Mouse (Mus musculus) heart, embryonic 15.5 days (tissue): Measurements from ENCODE around the gene Usp29. TPM values are rescaled to one million over a fixed set of nuclear protein-coding genes. Genes with fewer than 3 reads are reported as not detected.
"Not testable (repeated sequence)": the region's sequence is repeated elsewhere in the genome, so short reads cannot be mapped to it uniquely, and the experiment has no call there.

Experiments used
- ATAC-seq: fragments of 200-750 bp; cut with Nextera tagmentation; replicated peaks from 2 replicates; pipeline ENCODE4 v1.8.0; 2017; ENCODE audit warnings: low read depth, moderate TSS enrichment; ENCODE audit not compliant: insufficient number of reproducible peaks, insufficient read depth, low FRiP score
- H3K27ac ChIP-seq: fragments of 300-500 bp; sonication (generic); 2 replicates; pipeline ENCODE4 v1.5.1; 2015; ENCODE audit warnings: mild to moderate bottlenecking, inconsistent platforms
- H3K27me3 ChIP-seq: fragments of 300-500 bp; sonication (generic); 2 replicates; pipeline ENCODE4 v1.6.1; 2015; ENCODE audit warnings: inconsistent platforms
- H3K36me3 ChIP-seq: fragments of 300-500 bp; sonication (generic); 2 replicates; pipeline ENCODE4 v1.6.1; 2015; ENCODE audit warnings: mild to moderate bottlenecking, inconsistent platforms
- H3K4me1 ChIP-seq: fragments of 300-500 bp; sonication (generic); replicated peaks from 2 replicates; pipeline ENCODE4 v1.6.1; 2015; ENCODE audit warnings: inconsistent platforms
- H3K4me2 ChIP-seq: fragments of 300-500 bp; sonication (generic); 2 replicates; pipeline ENCODE4 v1.6.1; 2015; ENCODE audit warnings: inconsistent platforms, mild to moderate bottlenecking, moderate library complexity
- H3K4me3 ChIP-seq: fragments of 300-500 bp; sonication (generic); 2 replicates; pipeline ENCODE4 v1.5.1; 2015; ENCODE audit warnings: mild to moderate bottlenecking, inconsistent platforms
- H3K9ac ChIP-seq: fragments of 300-500 bp; sonication (generic); 2 replicates; pipeline ENCODE4 v1.6.1; 2015; ENCODE audit warnings: mild to moderate bottlenecking, inconsistent platforms
- H3K9me3 ChIP-seq: fragments of 300-500 bp; sonication (generic); replicated peaks from 2 replicates; pipeline ENCODE4 v1.6.1; 2016; ENCODE audit warnings: inconsistent platforms
- WGBS: fragments of 180-500 bp; shearing (Covaris S2); methylation state at CpG from one replicate; pipeline ENCODE4 v1.1.7; 2015; ENCODE audit warnings: mixed read lengths; 5-methylcytosine and 5-hydroxymethylcytosine counted together
- polyA plus RNA-seq: library from polyadenylated mRNA; unstranded; fragments of >200 nt; fragmentation: Nextera tagmentation; extraction: Ambion mirVana; gene quantifications from 2 replicates; pipeline ENCODE4 v1.2.1, GENCODE M21; 2015

Usp29 gene
- polyA plus RNA-seq, 1 experiment from 2014 or later, result 5.6 TPM

GRCm38 (mm10) chr7:6773865-6774413 lies 43.6 kb downstream of the Usp29 start:
- not testable (repeated sequence) for H3K4me3 ChIP-seq, H3K27ac ChIP-seq, ATAC-seq, H3K27me3 ChIP-seq, H3K9ac ChIP-seq, H3K9me3 ChIP-seq, H3K36me3 ChIP-seq, H3K4me2 ChIP-seq
- H3K4me1 ChIP-seq, result peaks cover 37% of the 10 kb centered on the region
- WGBS, result 38% methylated on average over 11 of the region's 11 CpGs

- H3K9ac ChIP-seq, result no peak overlapping the region
- H3K9me3 ChIP-seq, result no peaks in the 10 kb centered on the region
- peak overlapping the region; percentile 92 for H3K27ac ChIP-seq
- no peak for ATAC-seq
- no peak overlapping the region for H3K4me3 ChIP-seq
- peak overlapping the region; percentile 44; the same call in 1 of the 2 replicates for H3K4me2 ChIP-seq
- H3K36me3 ChIP-seq, result no peaks in the 10 kb centered on the region
- 81% methylated on average over 10 of the region's 10 CpGs for WGBS
- H3K4me1 ChIP-seq, result peaks cover 34% of the 10 kb centered on the region
- H3K27me3 ChIP-seq, result no peaks in the 10 kb centered on the region
Observed at GRCm38 (mm10) chr7:6776314-6777059, 46.1 kb downstream of the Usp29 start.

- Histone ChIP-seq H3K9ac (no peak overlapping the region), H3K36me3 (no peaks in the 10 kb centered on the region), H3K27me3 (no peaks in the 10 kb centered on the region), H3K27ac (peak overlapping the region; percentile 92), H3K9me3 (no peaks in the 10 kb centered on the region), H3K4me2 (peak overlapping the region; percentile 44), H3K4me1 (peaks cover 40% of the 10 kb centered on the region), H3K4me3 (no peak overlapping the region)
- 21% methylated on average over 2 of the region's 2 CpGs for WGBS
- ATAC-seq, result peak; percentile 75
Observed at GRCm38 (mm10) chr7:6777107-6777506, 46.7 kb downstream of the Usp29 start.

- H3K27ac ChIP-seq, result peak overlapping the region; percentile 92
- no peak overlapping the region for H3K4me3 ChIP-seq
- H3K9me3 ChIP-seq, result no peaks in the 10 kb centered on the region
- H3K36me3 ChIP-seq, result no peaks in the 10 kb centered on the region
- H3K9ac ChIP-seq, result no peak overlapping the region
- peak overlapping the region; percentile 44 for H3K4me2 ChIP-seq
- ATAC-seq, result peak; percentile 81
- H3K4me1 ChIP-seq, result peaks cover 41% of the 10 kb centered on the region
- H3K27me3 ChIP-seq, result no peaks in the 10 kb centered on the region
- 7% methylated on average over 4 of the region's 4 CpGs for WGBS
Observed at GRCm38 (mm10) chr7:6777689-6778088, 47.3 kb downstream of the Usp29 start.

- Histone ChIP-seq H3K36me3 (no peaks in the 10 kb centered on the region), H3K27me3 (no peaks in the 10 kb centered on the region), H3K4me2 (no peak overlapping the region), H3K4me3 (no peak overlapping the region), H3K4me1 (peaks cover 43% of the 10 kb centered on the region), H3K9me3 (no peaks in the 10 kb centered on the region), H3K27ac (0 out of 2 replicates have a peak overlapping the region, but pooled peaks have one; percentile 11), H3K9ac (no peak overlapping the region)
- WGBS, result 75% methylated on average over 5 of the region's 5 CpGs
- no peak for ATAC-seq
Observed at GRCm38 (mm10) chr7:6779172-6779571, 48.8 kb downstream of the Usp29 start.

- Histone ChIP-seq H3K4me1 (peaks cover 43% of the 10 kb centered on the region), H3K27ac (peak overlapping the region; percentile 73), H3K4me2 (no peak overlapping the region), H3K9ac (no peak overlapping the region), H3K36me3 (no peaks in the 10 kb centered on the region), H3K4me3 (no peak overlapping the region), H3K9me3 (no peaks in the 10 kb centered on the region), H3K27me3 (no peaks in the 10 kb centered on the region)
- no peak for ATAC-seq
- WGBS, result 27% methylated on average over 11 of the region's 11 CpGs
Observed at GRCm38 (mm10) chr7:6781541-6781940, 51.2 kb downstream of the Usp29 start.

- H3K27me3 ChIP-seq, result no peaks in the 10 kb centered on the region
- WGBS, result 21% methylated on average over 8 of the region's 8 CpGs
- H3K36me3 ChIP-seq, result no peaks in the 10 kb centered on the region
- H3K4me3 ChIP-seq, result no peak overlapping the region
- H3K9ac ChIP-seq, result no peak overlapping the region
- no peak; the same call in 1 of the 2 replicates for ATAC-seq
- H3K9me3 ChIP-seq, result no peaks in the 10 kb centered on the region
- H3K27ac ChIP-seq, result peak overlapping the region; percentile 32; the same call in 1 of the 2 replicates
- H3K4me1 ChIP-seq, result peaks cover 24% of the 10 kb centered on the region
- no peak overlapping the region for H3K4me2 ChIP-seq
Observed at GRCm38 (mm10) chr7:6784340-6785073, 54.1 kb downstream of the Usp29 start.

GRCm38 (mm10) chr7:6787000-6787399 lies 56.6 kb downstream of the Usp29 start:
- no peak overlapping the region for H3K9ac ChIP-seq
- H3K36me3 ChIP-seq, result no peaks in the 10 kb centered on the region
- H3K4me1 ChIP-seq, result peaks cover 12% of the 10 kb centered on the region
- WGBS, result 44% methylated on average over 2 of the region's 2 CpGs
- H3K27ac ChIP-seq, result no peak overlapping the region
- no peaks in the 10 kb centered on the region for H3K9me3 ChIP-seq
- H3K27me3 ChIP-seq, result no peaks in the 10 kb centered on the region
- H3K4me3 ChIP-seq, result no peak overlapping the region
- no peak overlapping the region for H3K4me2 ChIP-seq
- no peak for ATAC-seq

- Histone ChIP-seq H3K9ac (no peak overlapping the region), H3K36me3 (no peaks in the 10 kb centered on the region), H3K4me1 (peaks cover 9% of the 10 kb centered on the region), H3K9me3 (no peaks in the 10 kb centered on the region), H3K27ac (no peak overlapping the region), H3K4me2 (no peak overlapping the region), H3K4me3 (no peak overlapping the region), H3K27me3 (no peaks in the 10 kb centered on the region)
- no peak for ATAC-seq
- 77% methylated on average over 2 of the region's 2 CpGs for WGBS
Observed at GRCm38 (mm10) chr7:6788101-6788500, 57.7 kb downstream of the Usp29 start.

- no peak for ATAC-seq
- Histone ChIP-seq H3K9ac (no peak overlapping the region), H3K36me3 (no peaks in the 10 kb centered on the region), H3K27me3 (no peaks in the 10 kb centered on the region), H3K4me1 (no peaks in the 10 kb centered on the region), H3K9me3 (no peaks in the 10 kb centered on the region), H3K4me3 (no peak overlapping the region), H3K27ac (no peak overlapping the region), H3K4me2 (no peak overlapping the region)
- WGBS, result 83% methylated on average over 9 of the region's 9 CpGs
Observed at GRCm38 (mm10) chr7:6791286-6792065, 61.1 kb downstream of the Usp29 start.

GRCm38 (mm10) chr7:6793240-6793639 lies 62.9 kb downstream of the Usp29 start:
- 92% methylated on average over 6 of the region's 6 CpGs for WGBS
- H3K4me1 ChIP-seq, result peaks cover 10% of the 10 kb centered on the region

More at GRCm38 (mm10) chr7:6793240-6793639, 62.9 kb downstream of the Usp29 start:
- no peaks in the 10 kb centered on the region for H3K9me3 ChIP-seq
- no peak for ATAC-seq
- H3K27ac ChIP-seq, result no peak overlapping the region
- H3K36me3 ChIP-seq, result no peaks in the 10 kb centered on the region
- H3K4me3 ChIP-seq, result no peak overlapping the region
- no peaks in the 10 kb centered on the region for H3K27me3 ChIP-seq
- H3K9ac ChIP-seq, result no peak overlapping the region
- no peak overlapping the region for H3K4me2 ChIP-seq
